Mouse (Mus musculus): ENCODE data around the gene Hivep3. TPM values are rescaled to one million over a fixed set of nuclear protein-coding genes. Genes with fewer than 3 reads are reported as not detected.

Hivep3 gene
- total RNA-seq, 2 experiments from 2014 or later, result 58.0 to 67.2 TPM

GRCm38 (mm10) chr4:119979918-119980317 lies 246.3 kb downstream of the Hivep3 start:
- DNase-seq (ENCODE audit: low spot score in 2 of 2), result no peak
- intact Hi-C loops (cut with DNase I), result no loop called here

DNA sequence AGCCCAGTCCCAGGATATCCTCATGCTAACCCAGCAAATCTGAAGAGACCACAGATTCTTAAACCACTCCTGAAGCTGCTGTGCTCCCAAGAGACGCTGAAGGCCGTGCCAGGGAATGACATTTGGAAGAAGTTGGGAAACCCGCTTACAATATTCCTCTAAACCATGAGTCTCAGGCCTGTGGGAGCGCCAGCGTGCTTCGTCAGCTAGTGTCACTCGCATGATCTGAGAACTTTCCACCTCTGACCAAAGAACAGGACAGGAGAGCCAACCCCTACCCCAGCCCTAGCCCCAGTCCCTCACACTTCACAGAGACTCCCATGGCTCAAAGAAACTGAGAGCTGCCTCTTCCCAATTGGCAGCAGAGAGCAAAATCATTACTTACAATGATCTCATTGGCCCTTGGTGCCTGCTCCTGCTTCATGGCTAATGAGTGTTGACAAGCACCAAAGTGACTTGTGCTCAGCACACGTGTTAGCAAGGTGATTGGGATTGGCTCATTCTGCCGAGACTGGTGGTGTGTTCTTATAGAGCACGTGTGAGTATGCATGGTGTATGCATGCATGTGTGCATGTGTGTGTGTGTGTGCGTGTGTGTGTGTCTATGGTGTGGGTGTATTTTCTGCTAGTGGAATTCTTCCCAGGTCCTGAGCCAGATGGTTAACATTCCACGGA lies 247.6 kb downstream of the Hivep3 start:
- DNase-seq (ENCODE audit: low spot score in 2 of 2), result no peak
- intact Hi-C loops (cut with DNase I), result no loop called here

- intact Hi-C loops (cut with DNase I), result no loop called here
- no peak for DNase-seq (ENCODE audit: low spot score in 2 of 2)
These were observed 252.5 kb downstream of the Hivep3 start for GRCm38 (mm10) chr4:119986065-119986464.

DNA sequence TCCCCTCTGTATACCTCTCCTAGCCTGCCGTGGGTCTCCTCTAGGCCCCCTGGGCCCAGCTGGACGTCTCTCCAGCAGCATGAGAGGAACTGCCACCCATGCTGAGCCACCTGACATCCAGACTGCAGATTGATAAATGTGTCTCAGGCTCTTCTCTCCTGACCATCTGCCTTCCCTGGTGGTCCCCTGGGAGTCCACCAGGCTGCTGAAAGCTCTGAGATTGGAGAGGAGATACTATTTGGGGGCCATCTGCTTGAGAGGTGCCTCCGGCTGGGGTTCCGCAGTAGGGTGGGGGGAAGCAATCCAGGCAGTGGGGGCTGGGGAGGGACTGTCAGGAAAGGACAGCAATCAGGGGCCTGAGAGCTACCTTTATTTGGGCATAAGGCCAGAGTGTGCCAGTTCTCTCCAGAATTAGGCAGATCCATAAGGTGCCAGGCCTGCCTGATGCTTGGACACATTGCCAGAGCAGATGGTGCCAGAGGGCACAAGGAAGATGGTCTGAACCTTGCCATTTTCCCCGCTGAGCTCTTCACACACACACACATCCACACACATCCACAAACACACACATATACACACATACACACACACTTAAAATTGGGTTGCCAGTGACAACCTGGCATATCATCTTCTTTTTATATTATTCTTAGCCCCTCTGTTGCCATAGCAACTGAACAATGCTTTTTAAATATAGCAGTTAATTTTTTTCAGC lies 253.2 kb downstream of the Hivep3 start:
- intact Hi-C loops (cut with DNase I), result no loop called here
- DNase-seq (ENCODE audit: low spot score in 2 of 2), result peak; percentile 61 to 68

GRCm38 (mm10) chr4:119987376-119988087 lies 253.9 kb downstream of the Hivep3 start:
- intact Hi-C loops (cut with DNase I), result no loop called here
- no peak for DNase-seq (ENCODE audit: low spot score in 2 of 2)

- DNase-seq (ENCODE audit: low spot score in 2 of 2), result no peak
- intact Hi-C loops (cut with DNase I), result no loop called here
These were observed 255.6 kb downstream of the Hivep3 start for GRCm38 (mm10) chr4:119989031-119989693.

DNA sequence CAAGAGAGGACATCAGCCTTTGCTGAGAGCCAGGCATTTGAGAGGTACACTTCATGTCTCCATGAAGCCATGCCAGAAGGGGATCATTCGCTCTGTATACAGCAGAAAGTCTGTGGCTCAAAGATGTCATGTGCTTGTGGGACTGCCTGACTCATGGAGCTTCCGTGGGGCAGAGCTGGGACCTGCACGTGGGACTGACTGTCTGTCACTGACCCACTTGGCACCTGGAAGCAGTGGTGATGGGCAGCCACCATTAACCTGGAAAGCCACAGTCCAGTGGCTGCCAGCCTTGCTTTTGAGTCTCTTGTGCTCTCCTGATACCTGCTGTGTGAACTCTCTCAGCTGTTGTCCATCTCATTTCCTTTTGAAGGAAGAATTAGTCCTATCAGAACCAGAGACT lies 256.8 kb downstream of the Hivep3 start:
- intact Hi-C loops (cut with DNase I), result no loop called here
- no peak for DNase-seq (ENCODE audit: low spot score in 2 of 2)

- intact Hi-C loops (cut with DNase I), result no loop called here
- DNase-seq (ENCODE audit: low spot score in 2 of 2), result no peak
These were observed 257.3 kb downstream of the Hivep3 start for GRCm38 (mm10) chr4:119990841-119991240.

- no peak for DNase-seq (ENCODE audit: low spot score in 2 of 2)
- intact Hi-C loops (cut with DNase I), result no loop called here
These were observed 258.2 kb downstream of the Hivep3 start for GRCm38 (mm10) chr4:119991758-119992157.

DNA sequence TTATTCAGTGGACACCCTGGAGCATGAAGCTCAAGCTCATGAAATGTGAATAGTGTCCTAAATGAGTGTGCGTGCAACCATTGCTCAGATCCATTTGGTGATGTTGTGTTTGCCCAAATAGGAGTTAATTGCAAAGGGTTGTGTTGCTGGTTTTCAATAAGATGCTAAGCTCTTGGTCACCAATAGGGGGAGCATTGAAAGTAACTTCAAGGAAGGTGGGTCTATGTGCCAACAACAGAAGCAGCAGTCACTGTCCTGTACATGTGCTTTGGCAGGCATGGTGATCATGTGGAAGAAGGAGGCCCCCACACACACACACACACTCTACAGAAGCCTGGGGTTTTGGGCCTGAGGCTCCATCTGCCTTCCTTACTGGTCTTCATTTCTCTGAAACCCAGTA lies 262.8 kb downstream of the Hivep3 start:
- intact Hi-C loops (cut with DNase I), result no loop called here
- no peak for DNase-seq (ENCODE audit: low spot score in 2 of 2)

DNA sequence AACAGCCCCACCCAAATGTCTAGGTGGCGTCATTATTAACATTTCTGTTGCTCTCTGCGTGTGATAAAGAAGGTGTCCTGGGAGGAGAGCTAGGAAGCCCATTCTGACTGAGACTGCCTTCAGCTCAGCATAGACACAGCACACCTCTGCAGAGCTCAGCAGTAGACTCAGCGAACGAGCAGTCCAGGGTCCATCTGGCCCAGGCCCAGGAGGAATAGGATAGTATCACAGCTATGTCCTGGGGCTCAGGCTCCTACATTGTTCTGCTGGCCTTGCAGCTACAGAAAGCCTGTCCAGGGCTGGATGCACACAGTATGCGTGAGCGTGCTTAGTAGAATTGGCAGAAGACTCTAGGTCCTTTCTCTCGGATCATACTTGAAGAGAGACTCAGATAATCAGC lies 263.8 kb downstream of the Hivep3 start:
- intact Hi-C loops (cut with DNase I), result no loop called here
- no peak for DNase-seq (ENCODE audit: low spot score in 2 of 2)

DNA sequence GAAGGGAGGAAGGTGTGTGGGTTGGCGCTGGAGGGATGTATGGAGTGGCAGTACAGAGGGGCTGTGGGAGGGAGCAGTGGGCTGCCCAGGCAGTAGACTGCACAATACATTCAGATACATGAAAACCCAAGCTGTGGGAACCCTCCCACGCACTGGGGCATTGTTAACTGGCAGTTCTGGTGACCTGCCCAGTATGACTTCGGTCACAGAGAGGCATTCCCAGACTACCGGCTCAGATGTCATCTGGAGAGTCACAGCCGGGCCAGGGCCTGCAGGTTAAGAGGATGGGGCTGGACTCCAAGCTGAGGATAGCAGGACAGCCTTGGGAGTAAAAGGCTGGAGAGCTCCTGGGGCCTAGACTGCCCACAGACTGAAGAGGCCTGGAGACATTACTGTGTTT lies 265.3 kb downstream of the Hivep3 start:
- intact Hi-C loops (cut with DNase I), result no loop called here
- DNase-seq (ENCODE audit: low spot score in 2 of 2), result no peak

DNA sequence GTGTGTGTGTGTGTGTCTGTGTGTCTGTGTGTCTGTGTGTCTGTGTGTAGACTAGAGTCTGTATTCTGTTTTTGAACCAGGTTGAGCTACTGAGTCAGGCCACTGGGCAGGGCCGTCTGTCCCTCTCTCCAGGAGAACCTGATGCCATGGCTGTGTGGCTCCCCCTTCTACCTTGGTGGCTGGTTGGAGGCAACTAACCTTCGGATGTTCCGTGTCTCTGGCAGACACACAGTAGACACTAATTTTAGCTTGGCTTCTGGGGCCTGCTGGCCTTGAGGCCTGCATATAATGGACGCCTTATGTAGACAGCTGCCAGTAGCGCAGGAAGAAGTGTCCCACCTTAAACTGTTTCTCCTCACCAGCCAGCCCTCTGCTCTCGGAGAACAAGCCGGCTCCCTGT lies 267.3 kb downstream of the Hivep3 start:
- intact Hi-C loops (cut with DNase I), result no loop called here
- no peak for DNase-seq (ENCODE audit: low spot score in 2 of 2)

GRCm38 (mm10) chr4:120003006-120003405 lies 269.4 kb downstream of the Hivep3 start:
- intact Hi-C loops (cut with DNase I), result no loop called here
- no peak for DNase-seq (ENCODE audit: low spot score in 2 of 2)

DNA sequence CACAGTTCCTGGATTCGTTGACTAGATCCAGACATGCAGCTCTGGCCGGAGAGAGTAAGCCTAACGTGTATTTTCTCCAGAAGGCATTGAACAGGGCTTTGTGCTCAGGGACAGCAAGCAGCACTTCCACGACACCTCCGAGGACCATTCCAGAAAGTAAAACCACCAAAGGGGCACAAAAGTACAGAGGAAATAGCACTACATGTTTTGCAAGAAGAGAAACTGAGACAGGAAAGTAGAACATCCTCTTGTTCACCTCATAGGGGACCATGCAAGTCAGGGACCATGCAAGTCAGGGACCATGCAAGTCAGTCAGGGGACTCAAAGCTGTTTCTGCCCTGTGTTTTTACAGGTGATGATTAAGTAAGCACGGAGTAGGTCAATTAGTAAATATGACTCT lies 272.5 kb downstream of the Hivep3 start:
- DNase-seq (ENCODE audit: low spot score in 2 of 2), result no peak
- intact Hi-C loops (cut with DNase I), result no loop called here

DNA sequence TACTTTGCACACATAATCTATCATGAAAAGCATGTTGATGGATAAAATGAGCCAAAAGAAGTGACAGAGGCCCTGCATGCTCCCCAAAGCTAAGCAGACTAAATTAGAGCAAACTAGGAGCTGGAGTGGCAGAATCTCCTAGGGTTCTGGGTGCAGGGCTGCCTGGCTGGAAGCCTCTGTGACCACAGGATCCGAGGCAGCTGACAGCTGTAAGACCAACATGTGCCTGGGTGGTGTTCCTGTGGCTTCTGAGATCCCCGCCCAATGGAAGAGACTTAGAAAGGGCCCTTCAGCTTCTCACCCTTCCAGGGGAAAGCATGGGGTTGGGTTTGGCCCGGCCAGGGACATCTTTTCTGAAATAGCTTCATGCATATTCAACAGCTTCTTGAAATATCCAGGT lies 274.3 kb downstream of the Hivep3 start:
- no peak for DNase-seq (ENCODE audit: low spot score in 2 of 2)
- intact Hi-C loops (cut with DNase I), result no loop called here

GRCm38 (mm10) chr4:120009151-120009550 lies 275.6 kb downstream of the Hivep3 start:
- intact Hi-C loops (cut with DNase I), result no loop called here
- no peak for DNase-seq (ENCODE audit: low spot score in 2 of 2)

DNA sequence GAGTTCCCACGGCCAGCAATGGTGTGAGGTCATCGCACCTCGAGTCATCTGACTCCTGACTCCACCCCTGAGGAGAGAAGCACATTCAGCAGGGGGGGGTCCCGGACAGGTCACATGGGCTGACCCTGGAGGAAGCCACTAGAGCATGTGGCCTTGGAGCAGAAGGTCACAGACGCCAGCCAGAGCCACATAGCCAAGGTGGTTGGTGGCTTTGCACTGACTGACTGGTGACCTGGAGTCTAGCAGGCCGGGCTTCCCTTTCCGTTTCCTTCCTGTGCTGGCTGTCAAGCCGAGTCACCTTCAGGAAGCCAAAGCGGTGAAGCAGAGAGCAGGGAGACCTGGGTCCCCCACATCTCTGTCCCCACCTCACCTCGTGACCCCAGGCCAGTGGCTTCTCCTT lies 278.2 kb downstream of the Hivep3 start:
- no peak for DNase-seq (ENCODE audit: low spot score in 2 of 2)
- intact Hi-C loops (cut with DNase I), result no loop called here

GRCm38 (mm10) chr4:120012891-120013290 lies 279.3 kb downstream of the Hivep3 start:
- intact Hi-C loops (cut with DNase I), result no loop called here
- DNase-seq (ENCODE audit: low spot score in 2 of 2), result no peak

- intact Hi-C loops (cut with DNase I), result no loop called here
- DNase-seq (ENCODE audit: low spot score in 2 of 2), result peak; percentile 42 to 77
These were observed 284.8 kb downstream of the Hivep3 start for GRCm38 (mm10) chr4:120018426-120018825.

All from left cerebral cortex, postnatal 25 days (tissue).